Mouse (Mus musculus): ENCODE data around the gene Nfia. TPM values are rescaled to one million over a fixed set of nuclear protein-coding genes. Genes with fewer than 3 reads are reported as not detected.

The Nfia gene
- polyA plus RNA-seq, 1 experiment from 2014 or later: 37.2 TPM

GRCm38 (mm10) chr4:97769861-97770260 lies 2.7 kb upstream of the Nfia start:
- DNase-seq (no peak), ATAC-seq (ENCODE audit: low FRiP score, low TSS enrichment) (no peak)
- Histone ChIP-seq H3K9me3 (ENCODE audit: control insufficient read depth, low read length) (no peaks in the 10 kb centered on the region), H3K4me2 (ENCODE audit: low read length) (no peak overlapping the region), H3K36me3 (ENCODE audit: control insufficient read depth, insufficient read depth, low read length) (no peaks in the 10 kb centered on the region), H3K27ac (replicated peaks; ENCODE audit: low read depth, low read length) (no peak overlapping the region), H3K27me3 (ENCODE audit: control insufficient read depth, insufficient read depth, low read length) (0 out of 2 replicates have a peak, but pooled peaks cover 8% of the 10 kb centered on the region), H3K4me3 (replicated peaks; ENCODE audit: low read depth, low read length) (no peak overlapping the region), H3K9ac (replicated peaks; ENCODE audit: low read length) (no peak overlapping the region), H3K4me1 (ENCODE audit: control insufficient read depth, insufficient read depth, low read length) (peaks cover 7% of the 10 kb centered on the region; the same call in 1 of the 2 replicates)
- WGBS: 40% methylated on average over 1 of the region's 1 CpGs

GRCm38 (mm10) chr4:97771426-97771825 lies 1.1 kb upstream of the Nfia start:
- Histone ChIP-seq H3K9ac (replicated peaks; ENCODE audit: low read length) (peak overlapping the region; percentile 43; the same call in 1 of the 2 replicates), H3K9me3 (ENCODE audit: control insufficient read depth, low read length) (no peaks in the 10 kb centered on the region), H3K36me3 (ENCODE audit: control insufficient read depth, insufficient read depth, low read length) (no peaks in the 10 kb centered on the region), H3K4me3 (replicated peaks; ENCODE audit: low read depth, low read length) (peak overlapping the region; percentile 46), H3K4me2 (ENCODE audit: low read length) (peak overlapping the region; percentile 72), H3K4me1 (ENCODE audit: control insufficient read depth, insufficient read depth, low read length) (peaks cover 10% of the 10 kb centered on the region; the same call in 1 of the 2 replicates), H3K27ac (replicated peaks; ENCODE audit: low read depth, low read length) (peak overlapping the region; percentile 83), H3K27me3 (ENCODE audit: control insufficient read depth, insufficient read depth, low read length) (peaks cover 22% of the 10 kb centered on the region; the same call in 1 of the 2 replicates)
- DNase-seq: no peak
- 18% methylated on average over 5 of the region's 5 CpGs for WGBS
- no peak for ATAC-seq (ENCODE audit: low FRiP score, low TSS enrichment)

GRCm38 (mm10) chr4:97772084-97772484 lies 450 bp upstream of the Nfia start:
- no peaks in the 10 kb centered on the region for H3K9me3 ChIP-seq (ENCODE audit: control insufficient read depth, low read length)
- WGBS: 0% methylated on average over 25 of the region's 25 CpGs
- H3K36me3 ChIP-seq (ENCODE audit: control insufficient read depth, insufficient read depth, low read length): no peaks in the 10 kb centered on the region
- peak; percentile 93 for ATAC-seq (ENCODE audit: low FRiP score, low TSS enrichment)
- H3K9ac ChIP-seq (replicated peaks; ENCODE audit: low read length): peak overlapping the region; percentile 43
- H3K4me2 ChIP-seq (ENCODE audit: low read length): peak overlapping the region; percentile 72
- DNase-seq: peak; percentile 95
- H3K4me1 ChIP-seq (ENCODE audit: control insufficient read depth, insufficient read depth, low read length): peaks cover 10% of the 10 kb centered on the region; the same call in 1 of the 2 replicates
- peaks cover 25% of the 10 kb centered on the region; the same call in 1 of the 2 replicates for H3K27me3 ChIP-seq (ENCODE audit: control insufficient read depth, insufficient read depth, low read length)
- H3K27ac ChIP-seq (replicated peaks; ENCODE audit: low read depth, low read length): peak overlapping the region; percentile 83
- H3K4me3 ChIP-seq (replicated peaks; ENCODE audit: low read depth, low read length): peak overlapping the region; percentile 46

GRCm38 (mm10) chr4:97773110-97773593 lies 618 bp downstream of the Nfia start:
- WGBS: under 1% methylated on average over 14 of the region's 14 CpGs
- peak; percentile 83 for ATAC-seq (ENCODE audit: low FRiP score, low TSS enrichment)
- peak overlapping the region; percentile 83; the same call in 1 of the 2 replicates for H3K27ac ChIP-seq (replicated peaks; ENCODE audit: low read depth, low read length)
- peaks cover 25% of the 10 kb centered on the region; the same call in 1 of the 2 replicates for H3K27me3 ChIP-seq (ENCODE audit: control insufficient read depth, insufficient read depth, low read length)
- peaks cover 10% of the 10 kb centered on the region; the same call in 1 of the 2 replicates for H3K4me1 ChIP-seq (ENCODE audit: control insufficient read depth, insufficient read depth, low read length)
- no peaks in the 10 kb centered on the region for H3K36me3 ChIP-seq (ENCODE audit: control insufficient read depth, insufficient read depth, low read length)
- peak; percentile 98 for DNase-seq
- peak overlapping the region; percentile 72 for H3K4me2 ChIP-seq (ENCODE audit: low read length)
- H3K9ac ChIP-seq (replicated peaks; ENCODE audit: low read length): no peak overlapping the region
- H3K4me3 ChIP-seq (replicated peaks; ENCODE audit: low read depth, low read length): peak overlapping the region; percentile 46
- no peaks in the 10 kb centered on the region for H3K9me3 ChIP-seq (ENCODE audit: control insufficient read depth, low read length)

GRCm38 (mm10) chr4:97773791-97774190 lies 1.3 kb downstream of the Nfia start:
- H3K27ac ChIP-seq (replicated peaks; ENCODE audit: low read depth, low read length): 0 out of 2 replicates have a peak overlapping the region, but pooled peaks have one; percentile 4
- 34% methylated on average over 2 of the region's 2 CpGs for WGBS
- no peak overlapping the region for H3K9ac ChIP-seq (replicated peaks; ENCODE audit: low read length)
- H3K4me1 ChIP-seq (ENCODE audit: control insufficient read depth, insufficient read depth, low read length): peaks cover 10% of the 10 kb centered on the region; the same call in 1 of the 2 replicates
- DNase-seq (no peak), ATAC-seq (ENCODE audit: low FRiP score, low TSS enrichment) (no peak)
- 0 out of 2 replicates have a peak overlapping the region, but pooled peaks have one; percentile 46 for H3K4me3 ChIP-seq (replicated peaks; ENCODE audit: low read depth, low read length)
- H3K36me3 ChIP-seq (ENCODE audit: control insufficient read depth, insufficient read depth, low read length): no peaks in the 10 kb centered on the region
- H3K4me2 ChIP-seq (ENCODE audit: low read length): peak overlapping the region; percentile 72
- H3K9me3 ChIP-seq (ENCODE audit: control insufficient read depth, low read length): no peaks in the 10 kb centered on the region
- peaks cover 25% of the 10 kb centered on the region; the same call in 1 of the 2 replicates for H3K27me3 ChIP-seq (ENCODE audit: control insufficient read depth, insufficient read depth, low read length)

GRCm38 (mm10) chr4:97774446-97774950 lies 2.0 kb downstream of the Nfia start:
- no peak overlapping the region; the same call in 1 of the 2 replicates for H3K9ac ChIP-seq (replicated peaks; ENCODE audit: low read length)
- H3K36me3 ChIP-seq (ENCODE audit: control insufficient read depth, insufficient read depth, low read length): no peaks in the 10 kb centered on the region
- no peak overlapping the region for H3K4me3 ChIP-seq (replicated peaks; ENCODE audit: low read depth, low read length)
- 14% methylated on average over 4 of the region's 4 CpGs for WGBS
- no peak for ATAC-seq (ENCODE audit: low FRiP score, low TSS enrichment)
- H3K4me2 ChIP-seq (ENCODE audit: low read length): peak overlapping the region; percentile 90
- H3K27ac ChIP-seq (replicated peaks; ENCODE audit: low read depth, low read length): 0 out of 2 replicates have a peak overlapping the region, but pooled peaks have one; percentile 42
- no peak for DNase-seq
- peaks cover 31% of the 10 kb centered on the region; the same call in 1 of the 2 replicates for H3K27me3 ChIP-seq (ENCODE audit: control insufficient read depth, insufficient read depth, low read length)
- no peaks in the 10 kb centered on the region for H3K9me3 ChIP-seq (ENCODE audit: control insufficient read depth, low read length)
- H3K4me1 ChIP-seq (ENCODE audit: control insufficient read depth, insufficient read depth, low read length): peaks cover 10% of the 10 kb centered on the region; the same call in 1 of the 2 replicates

DNA sequence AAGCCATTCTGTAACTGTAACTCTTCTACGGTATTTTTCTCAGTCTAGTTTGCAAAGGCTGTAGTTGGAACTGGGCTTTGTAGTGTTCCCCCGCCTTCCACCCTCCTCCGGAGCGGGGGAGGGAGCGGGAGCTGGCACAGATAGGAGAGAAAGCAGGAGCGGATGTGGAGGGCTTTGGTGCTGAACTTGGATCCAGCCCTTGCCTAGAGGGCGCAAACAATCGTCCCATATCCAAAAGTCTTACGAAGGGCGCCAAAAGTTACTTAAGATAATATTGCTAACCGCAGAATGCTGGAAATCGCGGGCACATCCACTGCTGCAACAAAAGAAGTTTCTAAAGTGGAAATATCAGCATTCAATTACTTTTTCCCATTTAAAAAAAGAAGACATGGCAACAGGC lies 2.5 kb downstream of the Nfia start:
- Histone ChIP-seq H3K36me3 (ENCODE audit: control insufficient read depth, insufficient read depth, low read length) (no peaks in the 10 kb centered on the region), H3K4me3 (replicated peaks; ENCODE audit: low read depth, low read length) (peak overlapping the region; percentile 15; the same call in 1 of the 2 replicates), H3K9ac (replicated peaks; ENCODE audit: low read length) (no peak overlapping the region; the same call in 1 of the 2 replicates), H3K4me2 (ENCODE audit: low read length) (peak overlapping the region; percentile 90), H3K9me3 (ENCODE audit: control insufficient read depth, low read length) (no peaks in the 10 kb centered on the region), H3K4me1 (ENCODE audit: control insufficient read depth, insufficient read depth, low read length) (peaks cover 10% of the 10 kb centered on the region; the same call in 1 of the 2 replicates), H3K27me3 (ENCODE audit: control insufficient read depth, insufficient read depth, low read length) (peaks cover 35% of the 10 kb centered on the region; the same call in 1 of the 2 replicates), H3K27ac (replicated peaks; ENCODE audit: low read depth, low read length) (0 out of 2 replicates have a peak overlapping the region, but pooled peaks have one; percentile 42)
- ATAC-seq (ENCODE audit: low FRiP score, low TSS enrichment) (no peak), DNase-seq (peak; percentile 76)
- under 1% methylated on average over 13 of the region's 13 CpGs for WGBS

DNA sequence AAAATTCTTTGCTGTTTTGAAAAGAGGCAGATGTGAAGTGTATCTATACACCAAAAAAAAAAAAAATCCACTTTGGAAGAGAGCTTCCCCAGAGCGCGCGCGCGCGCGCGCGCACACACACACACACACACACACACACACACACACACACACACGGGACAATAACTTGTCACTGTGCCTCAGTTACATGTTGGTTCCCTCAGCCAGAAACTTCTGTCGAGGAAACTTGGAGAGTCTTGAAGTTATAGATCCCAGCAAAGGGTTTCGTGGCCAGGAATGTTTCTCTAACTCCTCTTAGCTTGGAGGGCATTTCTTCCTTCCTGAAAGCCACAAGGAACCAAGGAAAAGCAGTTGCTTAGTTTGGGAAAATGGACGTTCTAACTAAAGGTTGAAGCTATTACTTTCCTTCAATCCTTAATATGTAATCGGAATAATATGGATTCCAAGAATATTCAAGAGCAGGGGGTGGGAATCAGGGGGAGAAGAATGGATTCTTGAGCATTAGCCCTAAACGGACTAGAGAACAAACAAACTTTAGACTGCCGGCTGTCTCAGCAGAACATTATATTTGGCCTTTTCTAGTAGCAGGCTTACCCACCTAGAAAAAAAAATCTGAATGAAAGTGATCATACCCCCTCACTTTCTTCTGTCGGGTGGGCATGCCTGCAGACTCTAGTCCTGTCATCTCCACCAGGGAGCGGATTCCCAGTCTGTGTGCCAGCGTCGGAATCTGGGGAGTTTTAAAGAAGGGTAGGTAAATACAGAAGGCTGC lies 3.1 kb downstream of the Nfia start:
- H3K36me3 ChIP-seq (ENCODE audit: control insufficient read depth, insufficient read depth, low read length): no peaks in the 10 kb centered on the region
- H3K4me2 ChIP-seq (ENCODE audit: low read length): peak overlapping the region; percentile 90
- peak overlapping the region; percentile 15 for H3K4me3 ChIP-seq (replicated peaks; ENCODE audit: low read depth, low read length)
- H3K27me3 ChIP-seq (ENCODE audit: control insufficient read depth, insufficient read depth, low read length): peaks cover 37% of the 10 kb centered on the region; the same call in 1 of the 2 replicates
- ATAC-seq (ENCODE audit: low FRiP score, low TSS enrichment) (no peak), DNase-seq (no peak)
- peaks cover 10% of the 10 kb centered on the region; the same call in 1 of the 2 replicates for H3K4me1 ChIP-seq (ENCODE audit: control insufficient read depth, insufficient read depth, low read length)
- H3K9me3 ChIP-seq (ENCODE audit: control insufficient read depth, low read length): no peaks in the 10 kb centered on the region
- no peak overlapping the region for H3K9ac ChIP-seq (replicated peaks; ENCODE audit: low read length)
- H3K27ac ChIP-seq (replicated peaks; ENCODE audit: low read depth, low read length): peak overlapping the region; percentile 37; the same call in 1 of the 2 replicates
- WGBS: 2% methylated on average over 20 of the region's 20 CpGs

Measured in midbrain, embryonic 14.5 days (tissue).